Mouse (Mus musculus) MEL (cell line): ENCODE measurements at regions not wholly inside any gene's neighbourhood (a gene's known extent, or its start where the extent isn't known, plus 50 kb on each side); places are given as distances from the start of the nearest gene placed in this dataset.

ENCODE experiments used
- DNase-seq: peaks from one replicate; pipeline ENCODE4 v3.0.0; 2011; ENCODE audit warnings: low read depth, low spot score
- H3K27ac ChIP-seq: 2 replicates; pipeline ENCODE4 v1.5.1; 2012; ENCODE audit warnings: low read depth, mild to moderate bottlenecking, control low read depth, low read length, moderate library complexity; ENCODE audit not compliant: control insufficient read depth
- H3K27me3 ChIP-seq, 2 experiments: fragments of 150-350 bp in 1 of 2; sonication (generic) in 1 of 2; 2 replicates each; pipeline ENCODE4 v1.6.1; 2012; ENCODE audit warnings: low read length in 2 of 2, mild to moderate bottlenecking in 2 of 2, improper control_type of control experiment in 1 of 2, moderate library complexity in 1 of 2; ENCODE audit not compliant: insufficient read depth in 2 of 2, control insufficient read depth in 1 of 2
- H3K36me3 ChIP-seq, 2 experiments: 2 replicates each; pipeline ENCODE4 v1.6.1; 2012 to 2014; ENCODE audit warnings: low read length in 2 of 2, improper control_type of control experiment in 1 of 2, inconsistent platforms in 1 of 2, mild to moderate bottlenecking in 1 of 2; ENCODE audit not compliant: insufficient read depth in 2 of 2, control insufficient read depth in 1 of 2
- H3K4me1 ChIP-seq, 2 experiments: fragments of 150-350 bp in 1 of 2; sonication (generic) in 1 of 2; 2 replicates each; pipeline ENCODE4 v1.6.1; 2012; ENCODE audit warnings: low read length in 2 of 2, improper control_type of control experiment in 1 of 2, mild to moderate bottlenecking in 1 of 2; ENCODE audit not compliant: insufficient read depth in 2 of 2, control insufficient read depth in 1 of 2
- H3K4me3 ChIP-seq, 2 experiments: fragments of 150-350 bp in 1 of 2; sonication (generic) in 1 of 2; 2 replicates each; pipeline ENCODE4 v1.5.1; 2012; ENCODE audit warnings: low read depth in 2 of 2, low read length in 2 of 2, mild to moderate bottlenecking in 2 of 2, moderate library complexity in 2 of 2, control low read depth in 1 of 2, improper control_type of control experiment in 1 of 2; ENCODE audit not compliant: control insufficient read depth in 1 of 2, insufficient read depth in 1 of 2
- H3K79me2 ChIP-seq: 2 replicates; pipeline ENCODE4 v1.6.1; 2012; ENCODE audit warnings: mild to moderate bottlenecking, low read length, moderate library complexity; ENCODE audit not compliant: control insufficient read depth, poor library complexity, insufficient read depth
- H3K9ac ChIP-seq: 2 replicates; pipeline ENCODE4 v1.6.1; 2012; ENCODE audit warnings: low read depth, mild to moderate bottlenecking, control low read depth, low read length, moderate library complexity; ENCODE audit not compliant: control insufficient read depth, poor library complexity, severe bottlenecking
- H3K9me3 ChIP-seq: fragments of 150-350 bp; sonication (generic); replicated peaks from 2 replicates; pipeline ENCODE4 v1.6.1; 2012; ENCODE audit warnings: mild to moderate bottlenecking, low read length, improper control_type of control experiment, moderate library complexity; ENCODE audit not compliant: insufficient read depth
- CHD1 ChIP-seq: IDR thresholded peaks from 2 replicates; pipeline ENCODE4 v1.6.1; 2012; ENCODE audit warnings: low read depth, mild to moderate bottlenecking, inconsistent platforms, low read length, improper control_type of control experiment
- CHD2 ChIP-seq: IDR thresholded peaks from 2 replicates; pipeline ENCODE4 v1.6.1; 2011; ENCODE audit warnings: low read length, improper control_type of control experiment
- CTCF ChIP-seq, 3 experiments: IDR thresholded peaks in 2 of 3; conservative IDR thresholded peaks in 1 of 3; 2 replicates each; pipeline ENCODE4 v1.5.1; 2011 to 2012; ENCODE audit warnings: low read length in 3 of 3, low read depth in 2 of 3, mild to moderate bottlenecking in 2 of 3, improper control_type of control experiment in 1 of 3, inconsistent platforms in 1 of 3, mixed read lengths in 1 of 3, moderate library complexity in 1 of 3; ENCODE audit not compliant: control insufficient read depth in 1 of 3, insufficient read depth in 1 of 3, poor library complexity in 1 of 3, severe bottlenecking in 1 of 3
- E2F4 ChIP-seq: IDR thresholded peaks from 2 replicates; pipeline ENCODE4 v1.6.1; 2011; ENCODE audit warnings: low read depth, low read length, improper control_type of control experiment, borderline replicate concordance
- ELF1 ChIP-seq: IDR thresholded peaks from 2 replicates; pipeline ENCODE4 v1.6.1; 2014; ENCODE audit warnings: low read depth, mild to moderate bottlenecking, inconsistent platforms, low read length, improper control_type of control experiment, moderate library complexity
- EP300 ChIP-seq, 2 experiments: IDR thresholded peaks; 2 replicates each; pipeline ENCODE4 v1.6.1; 2011; ENCODE audit warnings: improper control_type of control experiment in 2 of 2, low read length in 2 of 2, low read depth in 1 of 2, mild to moderate bottlenecking in 1 of 2
- ETS1 ChIP-seq: IDR thresholded peaks from 2 replicates; pipeline ENCODE4 v1.6.1; 2012; ENCODE audit warnings: low read depth, mild to moderate bottlenecking, inconsistent platforms, low read length, improper control_type of control experiment, moderate library complexity
- GABPA ChIP-seq: IDR thresholded peaks from 2 replicates; pipeline ENCODE4 v1.6.1; 2012; ENCODE audit warnings: low read depth, mild to moderate bottlenecking, inconsistent platforms, low read length, improper control_type of control experiment, moderate library complexity
- GATA1 ChIP-seq: IDR thresholded peaks from 2 replicates; pipeline ENCODE4 v1.6.1; 2011; ENCODE audit warnings: low read depth, low read length, improper control_type of control experiment
- HCFC1 ChIP-seq: IDR thresholded peaks from 2 replicates; pipeline ENCODE4 v1.6.1; 2012; ENCODE audit warnings: low read depth, mild to moderate bottlenecking, inconsistent platforms, low read length, improper control_type of control experiment, moderate library complexity
- MAFK ChIP-seq: IDR thresholded peaks from 2 replicates; pipeline ENCODE4 v1.6.1; 2011; ENCODE audit warnings: low read depth, mild to moderate bottlenecking, low read length, improper control_type of control experiment, borderline replicate concordance
- MAX ChIP-seq: IDR thresholded peaks from 2 replicates; pipeline ENCODE4 v1.6.1; 2011; ENCODE audit warnings: low read length, improper control_type of control experiment
- MAZ ChIP-seq: IDR thresholded peaks from 2 replicates; pipeline ENCODE4 v1.6.1; 2012; ENCODE audit warnings: low read depth, mild to moderate bottlenecking, inconsistent platforms, low read length, improper control_type of control experiment
- MYC ChIP-seq: IDR thresholded peaks from 2 replicates; pipeline ENCODE4 v1.6.1; 2011; ENCODE audit warnings: low read depth, mild to moderate bottlenecking, low read length, improper control_type of control experiment, moderate library complexity
- NELFE ChIP-seq: IDR thresholded peaks from 2 replicates; pipeline ENCODE4 v1.6.1; 2011; ENCODE audit warnings: low read depth, low read length, improper control_type of control experiment
- POLR2AphosphoS5 ChIP-seq: IDR thresholded peaks from 2 replicates; pipeline ENCODE4 v1.6.1; 2012; ENCODE audit warnings: low read depth, borderline replicate concordance, mild to moderate bottlenecking, inconsistent platforms, low read length, moderate library complexity, mixed read lengths
- RCOR1 ChIP-seq: IDR thresholded peaks from 2 replicates; pipeline ENCODE4 v1.6.1; 2012; ENCODE audit warnings: low read depth, mild to moderate bottlenecking, inconsistent platforms, low read length, improper control_type of control experiment
- SIN3A ChIP-seq: IDR thresholded peaks from 2 replicates; pipeline ENCODE4 v1.6.1; 2012; ENCODE audit warnings: low read length, improper control_type of control experiment, inconsistent platforms
- SMC3 ChIP-seq: IDR thresholded peaks from 2 replicates; pipeline ENCODE4 v1.6.1; 2011; ENCODE audit warnings: low read depth, low read length, improper control_type of control experiment
- UBTF ChIP-seq: IDR thresholded peaks from 2 replicates; pipeline ENCODE4 v1.6.1; 2012; ENCODE audit warnings: low read depth, mild to moderate bottlenecking, inconsistent platforms, low read length, improper control_type of control experiment, moderate library complexity, borderline replicate concordance; ENCODE audit not compliant: insufficient read depth
- USF2 ChIP-seq, 2 experiments: IDR thresholded peaks; 2 replicates each; pipeline ENCODE4 v1.6.1; 2011 to 2012; ENCODE audit warnings: improper control_type of control experiment in 2 of 2, low read length in 2 of 2, borderline replicate concordance in 1 of 2, inconsistent platforms in 1 of 2, low read depth in 1 of 2, mild to moderate bottlenecking in 1 of 2; ENCODE audit not compliant: insufficient read depth in 1 of 2
- ZC3H11A ChIP-seq: IDR thresholded peaks from 2 replicates; pipeline ENCODE4 v1.6.1; 2012; ENCODE audit warnings: low read depth, mild to moderate bottlenecking, inconsistent platforms, low read length, improper control_type of control experiment
- ZKSCAN1 ChIP-seq: IDR thresholded peaks from 2 replicates; pipeline ENCODE4 v1.6.1; 2012; ENCODE audit warnings: low read depth, mild to moderate bottlenecking, inconsistent platforms, low read length, improper control_type of control experiment, moderate library complexity
- ZNF384 ChIP-seq: IDR thresholded peaks from 2 replicates; pipeline ENCODE4 v1.6.1; 2012; ENCODE audit warnings: low read depth, mild to moderate bottlenecking, inconsistent platforms, low read length, improper control_type of control experiment

DNA sequence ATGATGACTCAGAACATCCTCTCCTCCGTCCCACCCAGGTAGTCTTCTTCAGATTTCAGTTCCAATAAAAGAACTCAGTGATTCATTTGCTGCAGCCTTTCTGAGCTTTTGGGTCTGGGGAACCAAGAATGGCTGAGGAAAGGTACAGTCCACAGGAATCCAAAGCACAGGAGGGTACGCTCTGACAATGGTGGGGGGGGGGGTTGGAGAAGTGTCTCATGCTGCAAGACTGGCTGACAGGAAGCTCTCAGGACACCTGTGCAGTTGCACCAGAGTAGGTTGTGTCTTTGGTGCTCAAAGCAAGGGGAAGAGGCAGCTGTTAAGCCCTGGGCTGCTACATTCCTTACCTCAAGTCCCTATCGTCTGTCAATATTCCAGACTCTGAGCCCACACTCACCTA, 192.7 kb upstream of the Bcl6 start:
- TF ChIP-seq CHD1: no peak
- no peak for TF ChIP-seq MYC
- no peak for TF ChIP-seq SIN3A
- no peak for TF ChIP-seq MAX
- TF ChIP-seq CTCF (IDR thresholded peaks at IDR 0.05 in 2 of 3, conservative IDR thresholded peaks at IDR 0.05 in 1 of 3; ENCODE audit: control insufficient read depth in 1 of 3, insufficient read depth in 1 of 3, low read depth in 2 of 3, low read length in 3 of 3, poor library complexity in 1 of 3, severe bottlenecking in 1 of 3): no peak
- TF ChIP-seq CHD2: no peak
- no peak for TF ChIP-seq RCOR1
- TF ChIP-seq POLR2AphosphoS5: no peak
- no peak for TF ChIP-seq ZKSCAN1
- TF ChIP-seq MAFK: no peak
- no peak for TF ChIP-seq HCFC1
- TF ChIP-seq ZC3H11A: no peak
- TF ChIP-seq ELF1: no peak
- TF ChIP-seq EP300 (IDR thresholded peaks at IDR 0.05; ENCODE audit: low read depth in 1 of 2, low read length in 2 of 2): no peak
- no peak for TF ChIP-seq GABPA
- no peak for TF ChIP-seq NELFE
- TF ChIP-seq SMC3: no peak
- no peak for TF ChIP-seq UBTF
- TF ChIP-seq, all 39 proteins: peak for 0
- Histone ChIP-seq H3K9me3 (no peaks in the 10 kb centered on the region), H3K79me2 (no peaks in the 10 kb centered on the region), H3K4me1 (no peaks in the 10 kb centered on the region), H3K27ac (no peak overlapping the region), H3K27me3 (no peaks in the 10 kb centered on the region), H3K36me3 (no peaks in the 10 kb centered on the region), H3K9ac (no peak overlapping the region), H3K4me3 (no peak overlapping the region)
- DNase-seq: no peak

DNA sequence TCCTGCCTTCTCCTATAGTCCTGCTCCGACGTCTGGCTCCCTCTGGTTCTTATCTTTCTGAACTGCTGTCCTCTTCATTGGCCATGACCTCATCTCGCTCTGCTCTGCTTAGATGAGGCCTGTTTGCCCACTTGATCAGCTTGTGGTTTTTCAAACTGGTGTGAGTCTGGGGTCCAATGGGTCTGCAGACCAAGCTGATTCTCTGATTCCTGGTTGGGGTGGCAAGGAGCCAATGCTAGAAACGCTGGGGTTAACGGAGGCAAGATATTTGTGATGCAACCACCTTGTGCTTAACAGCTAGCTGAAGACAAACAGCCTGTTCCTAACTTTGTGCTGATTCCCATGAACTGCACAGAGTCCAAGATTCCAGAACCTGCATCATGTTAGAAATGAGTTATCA, 192.0 kb upstream of the Bcl6 start:
- H3K4me3 ChIP-seq: no peak overlapping the region
- TF ChIP-seq MAZ (no peak), RCOR1 (no peak), ZC3H11A (no peak), ETS1 (no peak), E2F4 (no peak), GATA1 (no peak), ZNF384 (no peak), UBTF (no peak), USF2 (IDR thresholded peaks at IDR 0.05; ENCODE audit: borderline replicate concordance in 1 of 2, insufficient read depth in 1 of 2, low read depth in 1 of 2, low read length in 2 of 2) (no peak), CHD1 (no peak), HCFC1 (no peak)
- no peaks in the 10 kb centered on the region for H3K9me3 ChIP-seq
- DNase-seq: no peak
- no peak overlapping the region for H3K27ac ChIP-seq
- no peaks in the 10 kb centered on the region for H3K4me1 ChIP-seq
- H3K9ac ChIP-seq: no peak overlapping the region
- no peaks in the 10 kb centered on the region for H3K36me3 ChIP-seq
- no peaks in the 10 kb centered on the region for H3K79me2 ChIP-seq
- H3K27me3 ChIP-seq: no peaks in the 10 kb centered on the region
